Mouse (Mus musculus) liver, embryonic 11.5 days (tissue): Measurements from ENCODE around the gene Lrrc42. TPM values are rescaled to one million over a fixed set of nuclear protein-coding genes. Genes with fewer than 3 reads are reported as not detected.
A peak's percentile ranks its signal among the peaks of the same experiment; 100 is the strongest.

Experiments
- ATAC-seq: fragments of 200-750 bp; cut with Nextera tagmentation; replicated peaks from 2 replicates; pipeline ENCODE4 v1.8.0; 2017; ENCODE audit warnings: moderate number of reproducible peaks, mild to moderate bottlenecking, moderate TSS enrichment, moderate library complexity; ENCODE audit not compliant: low FRiP score
- DNase-seq: peaks from one replicate; pipeline ENCODE4 v3.0.0-alpha.2; 2017; ENCODE audit warnings: low spot score
- H3K27ac ChIP-seq: fragments of 300-500 bp; sonication (generic); 2 replicates; pipeline ENCODE4 v1.5.1; 2014; ENCODE audit warnings: mild to moderate bottlenecking, low read depth, low read length, control low read depth
- H3K27me3 ChIP-seq: fragments of 300-500 bp; sonication (generic); replicated peaks from 2 replicates; pipeline ENCODE4 v1.6.1; 2014; ENCODE audit warnings: low read length, mixed read lengths; ENCODE audit not compliant: control insufficient read depth, insufficient read depth
- H3K36me3 ChIP-seq: fragments of 300-500 bp; sonication (generic); 2 replicates; pipeline ENCODE4 v1.6.1; 2014; ENCODE audit warnings: mild to moderate bottlenecking, low read length, moderate library complexity, mixed read lengths; ENCODE audit not compliant: control insufficient read depth, insufficient read depth
- H3K4me1 ChIP-seq: fragments of 300-500 bp; sonication (generic); replicated peaks from 2 replicates; pipeline ENCODE4 v1.6.1; 2014; ENCODE audit warnings: low read length, mixed read lengths; ENCODE audit not compliant: control insufficient read depth, insufficient read depth
- H3K4me2 ChIP-seq: fragments of 300-500 bp; sonication (generic); 2 replicates; pipeline ENCODE4 v1.6.1; 2014; ENCODE audit warnings: mild to moderate bottlenecking, control low read depth, moderate library complexity
- H3K4me3 ChIP-seq: fragments of 300-500 bp; sonication (generic); 2 replicates; pipeline ENCODE4 v1.5.1; 2014; ENCODE audit warnings: low read depth, low read length, control low read depth
- H3K9ac ChIP-seq: fragments of 300-500 bp; sonication (generic); 2 replicates; pipeline ENCODE4 v1.6.1; 2014; ENCODE audit warnings: low read depth, low read length, control low read depth
- H3K9me3 ChIP-seq: fragments of 300-500 bp; sonication (generic); 2 replicates; pipeline ENCODE4 v1.6.1; 2016; ENCODE audit warnings: low read length, inconsistent platforms, mixed read lengths; ENCODE audit not compliant: control insufficient read depth
- WGBS: fragments of 180-500 bp; shearing (Covaris S2); extraction: QIAGEN DNeasy Blood & Tissue Kit; methylation state at CpG from one replicate; pipeline ENCODE4 v1.1.7; 2014; 5-methylcytosine and 5-hydroxymethylcytosine counted together
- polyA plus RNA-seq: library from polyadenylated mRNA; unstranded; fragments of >200 nt; fragmentation: Nextera tagmentation; extraction: Ambion mirVana; gene quantifications from 2 replicates; pipeline ENCODE4 v1.2.1, GENCODE M21; 2014

Lrrc42 gene
- 40.7 and 41.1 TPM in 2 replicates for polyA plus RNA-seq

- peaks cover 22% of the 10 kb centered on the region for H3K4me1 ChIP-seq
- H3K27ac ChIP-seq: peak within 1 kb of the TSS; percentile 35; the same call in 1 of the 2 replicates
- H3K36me3 ChIP-seq: no peaks in the 10 kb centered on the region
- peak within 1 kb of the TSS; percentile 96 for H3K4me2 ChIP-seq
- ATAC-seq (peak; percentile 94), DNase-seq (peak; percentile 96)
- peak within 1 kb of the TSS; percentile 75 for H3K4me3 ChIP-seq
- H3K27me3 ChIP-seq: no peaks in the 10 kb centered on the region
- no peaks in the 10 kb centered on the region for H3K9me3 ChIP-seq
- peak within 1 kb of the TSS; percentile 82 for H3K9ac ChIP-seq
- under 1% methylated on average over 95 of the region's 101 CpGs for WGBS
Observed at GRCm38 (mm10) chr4:107253125-107254091, at the start of gene Lrrc42, which contains the start of gene Hspb11. Gene Lrrc42, minus strand, starts transcription at chr4:107253532. Gene Hspb11, plus strand, starts transcription at chr4:107253593.

GRCm38 (mm10) chr4:107302832-107303231 is 49.5 kb upstream of the Lrrc42 start:
- WGBS: 72% methylated on average over 4 of the region's 4 CpGs
- Histone ChIP-seq H3K9ac (no peak overlapping the region), H3K4me3 (no peak overlapping the region), H3K4me1 (peaks cover 6% of the 10 kb centered on the region), H3K27ac (no peak overlapping the region), H3K4me2 (no peak overlapping the region), H3K9me3 (no peaks in the 10 kb centered on the region), H3K27me3 (peaks cover 2% of the 10 kb centered on the region; the same call in 1 of the 2 replicates), H3K36me3 (no peaks in the 10 kb centered on the region)
- ATAC-seq (no peak; the same call in 1 of the 2 replicates), DNase-seq (no peak)

GRCm38 (mm10) chr4:107302221-107302620 is 48.9 kb upstream of the Lrrc42 start:
- ATAC-seq: no peak
- H3K9ac ChIP-seq: no peak overlapping the region
- WGBS: 78% methylated on average over 9 of the region's 9 CpGs

GRCm38 (mm10) chr4:107300902-107301555 is 47.7 kb upstream of the Lrrc42 start:
- WGBS: 94% methylated on average over 1 of the region's 1 CpGs

More at GRCm38 (mm10) chr4:107302221-107302620, 48.9 kb upstream of the Lrrc42 start:
- Histone ChIP-seq H3K4me1 (peaks cover 6% of the 10 kb centered on the region), H3K27me3 (peaks cover 2% of the 10 kb centered on the region; the same call in 1 of the 2 replicates), H3K27ac (no peak overlapping the region), H3K4me3 (no peak overlapping the region), H3K9me3 (no peaks in the 10 kb centered on the region), H3K36me3 (no peaks in the 10 kb centered on the region), H3K4me2 (no peak overlapping the region)
- no peak for DNase-seq

GRCm38 (mm10) chr4:107300371-107300770 is 47.0 kb upstream of the Lrrc42 start:
- Histone ChIP-seq H3K9me3 (no peaks in the 10 kb centered on the region), H3K9ac (no peak overlapping the region), H3K27ac (no peak overlapping the region), H3K4me3 (no peak overlapping the region), H3K4me2 (no peak overlapping the region), H3K27me3 (peaks cover 2% of the 10 kb centered on the region; the same call in 1 of the 2 replicates), H3K36me3 (no peaks in the 10 kb centered on the region), H3K4me1 (peaks cover 6% of the 10 kb centered on the region)
- WGBS: 46% methylated on average over 4 of the region's 4 CpGs
- ATAC-seq: no peak
- DNase-seq: no peak

More at GRCm38 (mm10) chr4:107300902-107301555, 47.7 kb upstream of the Lrrc42 start:
- Histone ChIP-seq H3K4me2 (no peak overlapping the region), H3K36me3 (no peaks in the 10 kb centered on the region), H3K9ac (no peak overlapping the region), H3K9me3 (no peaks in the 10 kb centered on the region), H3K27ac (no peak overlapping the region), H3K27me3 (peaks cover 2% of the 10 kb centered on the region; the same call in 1 of the 2 replicates), H3K4me1 (peaks cover 6% of the 10 kb centered on the region), H3K4me3 (no peak overlapping the region)
- DNase-seq (no peak), ATAC-seq (no peak)

- H3K9me3 ChIP-seq: no peaks in the 10 kb centered on the region
- no peak overlapping the region for H3K4me2 ChIP-seq
- no peak for ATAC-seq
- H3K36me3 ChIP-seq: no peaks in the 10 kb centered on the region
- H3K4me3 ChIP-seq: no peak overlapping the region
- H3K4me1 ChIP-seq: peaks cover 6% of the 10 kb centered on the region
- H3K9ac ChIP-seq: no peak overlapping the region
- no peak for DNase-seq
- peaks cover 2% of the 10 kb centered on the region; the same call in 1 of the 2 replicates for H3K27me3 ChIP-seq
- H3K27ac ChIP-seq: no peak overlapping the region
- 80% methylated on average over 7 of the region's 7 CpGs for WGBS
Observed at GRCm38 (mm10) chr4:107299779-107300340, 46.5 kb upstream of the Lrrc42 start.

- DNase-seq (no peak), ATAC-seq (no peak)
- 77% methylated on average over 8 of the region's 8 CpGs for WGBS
- Histone ChIP-seq H3K4me2 (no peak overlapping the region), H3K9me3 (no peaks in the 10 kb centered on the region), H3K27me3 (0 out of 2 replicates have a peak, but pooled peaks cover 2% of the 10 kb centered on the region), H3K9ac (no peak overlapping the region), H3K4me1 (peaks cover 6% of the 10 kb centered on the region), H3K4me3 (no peak overlapping the region), H3K36me3 (no peaks in the 10 kb centered on the region), H3K27ac (no peak overlapping the region)
Observed at GRCm38 (mm10) chr4:107298071-107298606, 44.8 kb upstream of the Lrrc42 start.

- ATAC-seq (no peak), DNase-seq (no peak)
- 35% methylated on average over 4 of the region's 4 CpGs for WGBS
- no peak overlapping the region for H3K4me2 ChIP-seq
- no peak overlapping the region for H3K4me3 ChIP-seq
- H3K27me3 ChIP-seq: no peaks in the 10 kb centered on the region
- no peaks in the 10 kb centered on the region for H3K36me3 ChIP-seq
- no peak overlapping the region for H3K27ac ChIP-seq
- no peaks in the 10 kb centered on the region for H3K9me3 ChIP-seq
- H3K9ac ChIP-seq: no peak overlapping the region
- no peaks in the 10 kb centered on the region for H3K4me1 ChIP-seq
Observed at GRCm38 (mm10) chr4:107292273-107292662, 38.9 kb upstream of the Lrrc42 start.
